Comparison of ENCODE assay signal across 11 mouse cellular contexts in the genomic region with DNA sequence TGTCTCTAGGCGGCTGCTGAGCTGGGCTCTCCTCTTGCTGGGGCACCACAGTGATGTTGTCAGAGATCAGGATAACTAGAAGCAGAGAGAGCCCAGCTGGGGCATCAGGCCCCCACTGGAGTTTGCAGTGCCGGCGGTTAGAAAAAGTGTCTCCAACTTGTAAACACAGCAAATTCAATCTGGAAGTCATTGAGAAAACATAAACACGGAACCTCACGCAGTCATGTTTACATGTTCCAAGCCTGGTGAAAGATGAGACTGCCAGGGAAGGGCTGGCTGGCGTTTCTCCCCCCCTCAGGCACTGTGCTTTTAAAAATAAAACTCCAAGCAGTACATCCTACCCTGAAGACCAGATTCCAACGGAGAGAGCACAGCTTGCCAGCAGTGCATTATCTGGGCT. TPM values are rescaled to one million over a fixed set of nuclear protein-coding genes. Genes with fewer than 3 reads are reported as not detected.
DNase-seq lines count a peak whose midpoint lies in the region; ATAC-seq and TF ChIP-seq lines count a peak whose summit lies in the region.
"Had no signal": no experiment of that assay in that cellular context is flagged by ENCODE, and none has a peak within 500 bp of the region (broad histone marks: within the 10 kb centered on the region; RNA-seq: fewer than 3 reads in every experiment).

No protein-coding gene starts in this region.

- no peaks in the 10 kb centered on the region for H3K36me3 ChIP-seq in heart, embryonic 15.5 days
- no peaks in the 10 kb centered on the region for H3K36me3 ChIP-seq in lung, postnatal 0 days (ENCODE audit: insufficient read depth, low read length)

- no peak overlapping the region for H3K4me3 ChIP-seq in heart, embryonic 15.5 days
- no peak overlapping the region for H3K4me3 ChIP-seq in lung, postnatal 0 days (ENCODE audit: low read depth, low read length)
- H3K4me3 ChIP-seq: erythroblast, embryonic 14.5 days had no signal

- H3K9ac ChIP-seq in heart, embryonic 15.5 days: no peak overlapping the region
- no peak overlapping the region for H3K9ac ChIP-seq in lung, postnatal 0 days (replicated peaks; ENCODE audit: low read depth)

- 16% methylated on average over 7 of the region's 7 CpGs for WGBS in heart, embryonic 15.5 days
- WGBS in lung, postnatal 0 days: 17% methylated on average over 7 of the region's 7 CpGs

- no peak for TF ChIP-seq CTCF in brain, embryonic 14.5 days (IDR thresholded peaks at IDR 0.05; ENCODE audit: borderline replicate concordance, extremely low read depth, insufficient read depth, insufficient read length)
- TF ChIP-seq CTCF in lung, postnatal 0 days (IDR thresholded peaks at IDR 0.05): no peak

- no peak for DNase-seq in heart, postnatal 36 days
- DNase-seq in brain, embryonic 14.5 days (ENCODE audit: low read depth): peak; percentile 22
- peak; percentile 51 for DNase-seq in forelimb bud, embryonic 11.5 days (ENCODE audit: low read depth, low spot score)
- DNase-seq in lung, postnatal 0 days (ENCODE audit: low spot score): peak; percentile 77
- no peak for DNase-seq in left cerebral cortex, postnatal 4 days
- DNase-seq in urinary bladder, adult 2 months (ENCODE audit: low spot score): no peak
- DNase-seq in right cerebral cortex, postnatal 14 days: no peak
- DNase-seq: right cerebral cortex, postnatal 4 days; thymus, postnatal 25 days had no signal

- no peaks in the 10 kb centered on the region for H3K9me3 ChIP-seq in heart, embryonic 15.5 days (replicated peaks)
- H3K9me3 ChIP-seq in lung, postnatal 0 days (ENCODE audit: low read length): no peaks in the 10 kb centered on the region

- ATAC-seq in heart, embryonic 15.5 days (replicated peaks; ENCODE audit: insufficient number of reproducible peaks, insufficient read depth, low FRiP score, low read depth): no peak
- ATAC-seq in lung, postnatal 0 days: peak; percentile 73

- peak; percentile 61 for TF ChIP-seq EP300 in lung, postnatal 0 days (IDR thresholded peaks at IDR 0.05)

- H3K27me3 ChIP-seq in heart, embryonic 15.5 days: no peaks in the 10 kb centered on the region
- H3K27me3 ChIP-seq in lung, postnatal 0 days (replicated peaks; ENCODE audit: insufficient read depth, low read length): no peaks in the 10 kb centered on the region

- peaks cover 13% of the 10 kb centered on the region for H3K4me1 ChIP-seq in heart, embryonic 15.5 days (replicated peaks)
- peaks cover 6% of the 10 kb centered on the region; the same call in 1 of the 2 replicates for H3K4me1 ChIP-seq in lung, postnatal 0 days (ENCODE audit: insufficient read depth, low read depth, low read length)

- peak overlapping the region; percentile 35; the same call in 1 of the 2 replicates for H3K27ac ChIP-seq in heart, embryonic 15.5 days
- no peak overlapping the region for H3K27ac ChIP-seq in lung, postnatal 0 days (ENCODE audit: low read length)

- intact Hi-C loops in heart, postnatal 36 days (cut with DNase I): no loop called here
- intact Hi-C loops in left cerebral cortex, postnatal 4 days (cut with DNase I): no loop called here

- H3K4me2 ChIP-seq in heart, embryonic 15.5 days: no peak overlapping the region
- H3K4me2 ChIP-seq in lung, postnatal 0 days (replicated peaks; ENCODE audit: low read depth, low read length): 0 out of 2 replicates have a peak overlapping the region, but pooled peaks have one; percentile 3

- TF ChIP-seq POLR2A in brain, embryonic 14.5 days (IDR thresholded peaks at IDR 0.05; ENCODE audit: borderline replicate concordance, extremely low read depth, insufficient read depth, insufficient read length, poor library complexity, severe bottlenecking): no peak

RNA-seq across cellular contexts. Expression of gene Hes1, which starts 32.3 kb away (rescaled TPM):
- polyA plus RNA-seq in heart, embryonic 15.5 days (2015; fragmentation: Nextera tagmentation; extraction: Ambion mirVana): 23.2 and 29.0 TPM in 2 replicates
- 10 to 100 TPM; 20.6 to 27.4 TPM for total RNA-seq in heart, postnatal 36 days (2021)
- polyA plus RNA-seq in brain, embryonic 14.5 days (2012; rRNA removed): 44.6 and 58.9 TPM in 2 replicates
- 89.1 and 93.9 TPM in 2 replicates for polyA plus RNA-seq in lung, postnatal 0 days (2015; fragmentation: Nextera tagmentation; extraction: Ambion mirVana)
- 10 to 100 TPM; 15.9 to 19.1 TPM for total RNA-seq in left cerebral cortex, postnatal 4 days (2021)
- polyA plus RNA-seq in urinary bladder, adult 2 months (2012; rRNA removed): 112 and 154 TPM in 2 replicates

Comparison
In these comparisons a context has a peak if more than half of its experiments do, and no peak if none do; other contexts are left out.
1. DNase-seq: peak in brain, embryonic 14.5 days (single experiment), forelimb bud, embryonic 11.5 days (single experiment) and lung, postnatal 0 days (single experiment); none in heart, postnatal 36 days (0 of 2), left cerebral cortex, postnatal 4 days (single experiment), urinary bladder, adult 2 months (single experiment) and right cerebral cortex, postnatal 14 days (single experiment).